Mouse (Mus musculus) stomach, postnatal 0 days (tissue): Measurements from ENCODE around the gene Cda.

ENCODE experiments used
- CTCF ChIP-seq: IDR thresholded peaks from 2 replicates; pipeline ENCODE4 v1.5.1; 2016; ENCODE audit warnings: antibody characterized with exemption, low read depth, mild to moderate bottlenecking, moderate library complexity
- EP300 ChIP-seq: optimal IDR thresholded peaks from 2 replicates; pipeline ENCODE3; 2016; ENCODE audit warnings: antibody characterized with exemption

- peak; percentile 76 for TF ChIP-seq CTCF
- TF ChIP-seq EP300 = no peak
Observed at GRCm38 (mm10) chr4:138339963-138340362, 27.8 kb downstream of the Cda start.
